Mouse (Mus musculus) naive thymus-derived CD4-positive, alpha-beta T cell, adult 2 months (primary cell): ENCODE measurements around the gene Gm3542.
"Not testable (repeated sequence)": the region's sequence is repeated elsewhere in the genome, so short reads cannot be mapped to it uniquely, and the experiment has no call there.

Experiments
- DNase-seq: peaks from one replicate; pipeline ENCODE4 v3.0.0-alpha.2; 2011; ENCODE audit warnings: low read depth

Gm3542 gene

DNA sequence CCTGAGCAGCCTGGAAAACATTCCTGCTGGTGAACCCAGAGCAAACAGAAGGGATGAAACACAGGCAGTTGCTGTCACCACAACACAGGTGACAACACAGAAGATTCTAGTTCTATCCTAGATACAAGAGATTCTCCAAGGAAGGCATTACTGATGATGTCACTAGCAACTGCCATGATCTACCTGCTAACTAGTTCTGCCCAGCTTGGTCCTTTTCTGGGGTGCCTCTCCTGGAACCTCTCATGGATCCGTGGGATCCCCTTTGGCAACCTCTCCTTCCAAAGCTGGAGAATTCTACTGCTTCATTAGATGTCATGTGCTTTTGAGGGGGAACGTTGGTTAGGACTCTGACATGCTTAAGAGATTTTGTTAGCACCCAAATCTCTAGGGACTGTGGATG lies at the start of gene Gm3542:
Gene Gm3542 (minus strand): TSS at position 101 of the 400 bp plus-strand sequence.
- DNase-seq: not testable (repeated sequence)
